Mouse (Mus musculus) CH12.LX (cell line): ENCODE measurements around the gene Slc2a5.

Experiments used
- CHD1 ChIP-seq: IDR thresholded peaks from 2 replicates; pipeline ENCODE4 v1.6.1; 2012; ENCODE audit warnings: low read depth, low read length, improper control_type of control experiment, inconsistent platforms
- CTCF ChIP-seq, 2 experiments: IDR thresholded peaks in 1 of 2; conservative IDR thresholded peaks in 1 of 2; 2 replicates each; pipeline ENCODE4 v1.5.1; 2011 to 2012; ENCODE audit warnings: low read depth in 2 of 2, low read length in 2 of 2, improper control_type of control experiment in 1 of 2, inconsistent platforms in 1 of 2, mild to moderate bottlenecking in 1 of 2, moderate library complexity in 1 of 2
- E2F4 ChIP-seq: IDR thresholded peaks from 2 replicates; pipeline ENCODE4 v1.6.1; 2011; ENCODE audit warnings: low read depth, low read length, improper control_type of control experiment; ENCODE audit not compliant: insufficient replicate concordance
- HCFC1 ChIP-seq: IDR thresholded peaks from 2 replicates; pipeline ENCODE4 v1.6.1; 2012; ENCODE audit warnings: low read depth, mild to moderate bottlenecking, inconsistent platforms, low read length, improper control_type of control experiment
- MAFK ChIP-seq: IDR thresholded peaks from 2 replicates; pipeline ENCODE4 v1.6.1; 2011; ENCODE audit warnings: low read length, improper control_type of control experiment; ENCODE audit not compliant: insufficient replicate concordance
- MAX ChIP-seq: IDR thresholded peaks from 2 replicates; pipeline ENCODE4 v1.6.1; 2011; ENCODE audit warnings: low read length, improper control_type of control experiment
- POLR2A ChIP-seq: IDR thresholded peaks from 2 replicates; pipeline ENCODE4 v1.6.1; 2011; ENCODE audit warnings: low read depth, mild to moderate bottlenecking, improper control_type of control experiment, low read length
- RAD21 ChIP-seq: IDR thresholded peaks from 2 replicates; pipeline ENCODE4 v1.6.1; 2011; ENCODE audit warnings: low read depth, mild to moderate bottlenecking, low read length, improper control_type of control experiment, moderate library complexity
- TCF12 ChIP-seq: IDR thresholded peaks from 2 replicates; pipeline ENCODE4 v1.6.1; 2014; ENCODE audit warnings: low read depth, mild to moderate bottlenecking, inconsistent platforms, low read length, improper control_type of control experiment

DNA sequence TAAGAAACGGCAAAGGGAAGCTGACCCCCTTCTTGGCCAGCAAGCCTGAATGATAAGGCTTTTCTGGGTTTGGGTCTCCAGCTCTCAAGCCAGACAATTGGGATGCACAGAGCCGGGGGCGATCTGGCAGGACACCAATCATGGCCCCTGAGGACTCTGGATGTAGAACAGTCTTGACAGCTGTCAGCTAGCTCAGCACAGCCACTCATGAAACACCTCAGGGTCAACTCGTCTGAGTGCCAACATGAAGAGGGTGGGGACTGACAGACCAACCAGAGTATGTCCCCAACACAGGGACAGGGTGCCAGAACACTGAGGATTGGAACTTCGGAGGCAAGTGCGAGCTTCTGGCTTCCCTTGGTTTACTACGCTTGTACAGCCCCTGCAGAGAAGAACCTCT is 39.8 kb upstream of the Slc2a5 start:
- TF ChIP-seq CTCF (conservative IDR thresholded peaks at IDR 0.05 in 1 of 2, IDR thresholded peaks at IDR 0.05 in 1 of 2; ENCODE audit: low read depth in 2 of 2, low read length in 2 of 2), result no peak
- no peak for TF ChIP-seq RAD21
- no peak for TF ChIP-seq MAFK
- TF ChIP-seq E2F4, result no peak
- TF ChIP-seq POLR2A, result no peak
- no peak for TF ChIP-seq MAX
- TF ChIP-seq TCF12, result no peak
- no peak for TF ChIP-seq CHD1
- TF ChIP-seq HCFC1, result no peak
